Mouse (Mus musculus): ENCODE results near the gene Otud7b.
"Not testable (repeated sequence)": the region's sequence is repeated elsewhere in the genome, so short reads cannot be mapped to it uniquely, and the experiment has no call there.

The Otud7b gene

DNA sequence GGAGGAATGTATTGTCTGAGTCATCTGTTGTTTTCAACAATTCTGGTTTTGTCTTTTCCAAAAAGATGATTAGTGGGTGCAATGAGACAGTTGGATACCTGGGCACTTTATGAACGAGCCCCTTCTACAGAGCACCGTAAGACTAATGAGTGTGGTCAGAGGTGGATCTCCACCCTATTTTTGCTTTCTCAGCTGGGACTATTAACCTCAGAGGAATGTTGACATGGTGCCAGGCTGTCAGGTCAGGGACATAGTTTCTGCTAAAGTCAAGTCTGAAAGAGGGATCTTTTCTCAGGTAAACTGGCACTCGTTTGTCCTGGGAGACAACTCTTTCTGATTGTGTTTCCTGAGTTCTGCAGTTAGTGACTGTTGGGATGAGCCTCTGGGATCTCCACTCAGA, 30.7 kb downstream of the Otud7b start:
- no peak for DNase-seq (ENCODE audit: low spot score in 2 of 2)

DNA sequence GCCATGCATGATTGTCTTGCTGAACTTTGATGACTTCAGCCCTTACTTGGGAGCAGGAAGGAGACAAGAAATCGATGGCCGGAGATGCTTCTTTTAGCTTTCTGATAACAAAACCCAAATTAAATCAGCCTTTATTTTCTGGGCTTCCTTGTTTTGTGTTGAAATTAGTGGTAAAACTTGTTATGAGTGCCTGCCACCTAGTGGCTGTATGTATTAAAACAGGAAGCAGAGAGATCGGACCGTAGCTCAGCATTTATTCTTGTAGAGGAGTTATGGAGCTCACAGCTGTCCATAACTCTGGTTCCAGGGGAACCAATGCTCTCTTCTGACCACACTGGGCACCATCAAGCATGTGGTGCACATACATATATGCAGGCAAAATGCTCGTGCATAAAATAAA, 43.6 kb downstream of the Otud7b start:
- DNase-seq (ENCODE audit: low spot score in 2 of 2) = peak; percentile 55 to 77

GRCm38 (mm10) chr3:96151836-96152235, 47.5 kb downstream of the Otud7b start:
- no peak for DNase-seq (ENCODE audit: low spot score in 2 of 2)

GRCm38 (mm10) chr3:96152611-96153010, 48.3 kb downstream of the Otud7b start:
- DNase-seq (ENCODE audit: low spot score in 2 of 2) = no peak

DNA sequence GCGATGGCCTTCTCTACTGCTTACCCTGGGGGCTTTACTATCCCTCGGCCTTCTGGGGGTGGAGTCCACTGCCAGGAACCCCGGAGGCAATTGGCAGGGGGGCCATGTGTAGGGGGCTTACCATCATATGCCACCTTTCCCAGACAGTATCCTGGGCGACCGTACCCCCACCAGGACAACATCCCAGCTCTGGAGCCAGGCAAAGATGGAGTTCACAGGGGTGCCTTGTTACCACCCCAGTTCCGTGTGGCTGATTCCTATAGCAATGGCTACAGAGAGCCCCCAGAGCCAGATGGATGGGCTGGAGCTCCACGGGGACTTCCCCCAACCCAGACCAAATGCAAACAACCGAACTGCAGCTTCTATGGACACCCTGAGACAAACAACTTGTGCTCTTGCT, 51.2 kb downstream of the Otud7b start:
- no peak for DNase-seq (ENCODE audit: low spot score in 2 of 2)

DNA sequence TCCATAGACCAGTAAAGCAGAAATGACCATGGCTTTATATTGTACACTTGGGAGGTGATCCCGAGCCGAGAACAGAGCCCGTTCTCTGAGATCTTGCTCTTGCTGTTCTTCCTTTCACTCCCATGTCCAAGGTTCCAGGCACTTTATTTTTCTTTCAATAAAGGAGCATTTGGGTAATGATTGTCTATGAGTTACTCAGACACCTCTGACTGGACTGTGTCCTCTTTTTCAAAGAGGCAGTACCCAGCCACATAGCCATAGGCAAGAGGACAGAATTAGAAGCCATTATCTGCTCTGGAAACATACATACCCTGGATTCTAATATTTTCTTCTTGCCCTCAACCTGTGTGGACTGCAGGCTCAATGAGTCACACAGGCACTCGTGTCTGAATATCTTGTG, 55.5 kb downstream of the Otud7b start:
- DNase-seq (ENCODE audit: low spot score in 2 of 2) = no peak

- peak; percentile 75 to 76 for DNase-seq (ENCODE audit: low spot score in 2 of 2)
Measured at GRCm38 (mm10) chr3:96160222-96160802, 56.0 kb downstream of the Otud7b start.

DNA sequence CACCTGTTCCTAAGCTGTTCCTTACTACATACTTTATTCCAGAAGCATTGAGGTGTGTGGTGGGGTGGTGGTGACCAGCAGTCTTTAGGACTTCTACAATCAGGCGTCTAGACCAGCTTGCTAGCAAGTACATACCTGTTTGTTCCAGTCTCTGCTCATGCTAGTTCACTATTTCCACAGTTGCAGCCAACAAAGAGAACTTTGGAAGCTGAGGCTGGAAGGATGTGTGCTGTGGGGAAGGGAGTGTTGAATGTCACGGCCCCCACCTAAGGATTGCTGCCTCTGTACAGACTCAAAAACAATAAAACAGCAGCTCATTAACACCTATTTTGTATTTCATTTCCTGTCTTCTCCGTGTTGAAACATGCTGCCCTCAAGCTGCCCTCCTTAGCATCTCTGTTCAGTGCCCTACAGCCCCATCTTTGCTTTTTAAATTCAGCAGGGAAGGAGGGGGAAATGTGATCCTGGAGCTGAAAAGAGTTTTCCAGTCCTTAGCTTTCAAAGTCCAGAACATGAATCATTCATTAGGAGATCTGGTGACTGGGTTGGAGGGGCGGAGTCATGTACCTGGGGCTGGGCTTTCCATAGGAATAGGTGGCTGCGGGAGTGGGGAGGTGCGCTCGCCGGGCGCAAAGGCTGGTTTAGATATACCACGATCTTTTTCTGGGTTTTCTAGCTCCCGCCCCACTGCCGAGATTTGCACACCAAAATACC, 56.6 kb downstream of the Otud7b start:
- DNase-seq (ENCODE audit: low spot score in 2 of 2) = peak; percentile 51 to 56

DNA sequence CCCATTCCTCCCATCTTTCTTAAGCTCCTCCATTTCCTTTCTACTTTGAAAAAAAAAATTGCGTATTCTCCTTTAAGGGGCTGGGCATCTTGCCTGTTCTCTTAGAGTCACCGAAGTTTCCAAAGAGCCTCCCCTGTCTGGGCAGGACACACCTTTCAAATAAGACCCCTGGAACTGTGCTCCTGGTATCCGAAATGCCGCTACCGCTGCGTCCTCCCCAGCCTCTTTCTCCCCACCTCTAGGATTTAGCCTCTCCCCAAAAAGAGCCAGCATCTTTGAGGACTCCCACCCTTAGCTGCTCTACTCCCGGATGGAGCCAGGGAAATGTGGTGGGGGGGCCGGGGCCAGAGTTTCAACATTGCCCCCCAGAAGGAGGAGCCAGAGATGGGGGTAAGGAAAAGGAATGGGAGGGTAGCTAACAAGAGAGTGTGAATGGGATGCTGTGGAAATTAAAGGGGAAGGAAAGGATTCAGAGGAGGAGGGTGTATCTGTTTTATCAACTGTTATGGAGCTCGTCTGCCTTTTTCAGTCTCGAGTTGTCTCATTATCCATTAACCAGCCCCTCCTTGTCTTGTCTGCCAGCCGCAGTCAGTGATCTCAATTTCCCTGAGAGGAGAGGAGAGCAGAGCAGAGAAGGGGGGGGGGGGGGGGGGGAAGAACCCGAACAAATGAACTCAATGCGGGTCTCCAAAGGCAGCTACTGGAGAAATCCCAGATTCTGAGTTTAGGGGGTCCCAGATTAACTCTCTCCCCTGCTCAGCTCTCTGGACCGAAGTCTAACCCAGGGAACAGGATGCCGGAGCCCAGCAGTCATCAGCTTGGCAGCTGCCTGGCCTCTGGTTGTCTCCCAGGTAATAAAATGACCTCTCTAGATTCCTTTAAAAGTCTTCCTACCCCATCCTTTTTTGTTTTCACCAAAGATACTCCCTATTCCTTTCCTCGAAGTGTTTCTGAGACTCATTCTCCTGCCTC, 57.8 kb downstream of the Otud7b start, which contains the start of gene Mtmr11:
TSS of gene Mtmr11 (plus strand) at position 136 of the 972 bp plus-strand sequence.
- peak; percentile 44 to 51 for DNase-seq (ENCODE audit: low spot score in 2 of 2)

DNA sequence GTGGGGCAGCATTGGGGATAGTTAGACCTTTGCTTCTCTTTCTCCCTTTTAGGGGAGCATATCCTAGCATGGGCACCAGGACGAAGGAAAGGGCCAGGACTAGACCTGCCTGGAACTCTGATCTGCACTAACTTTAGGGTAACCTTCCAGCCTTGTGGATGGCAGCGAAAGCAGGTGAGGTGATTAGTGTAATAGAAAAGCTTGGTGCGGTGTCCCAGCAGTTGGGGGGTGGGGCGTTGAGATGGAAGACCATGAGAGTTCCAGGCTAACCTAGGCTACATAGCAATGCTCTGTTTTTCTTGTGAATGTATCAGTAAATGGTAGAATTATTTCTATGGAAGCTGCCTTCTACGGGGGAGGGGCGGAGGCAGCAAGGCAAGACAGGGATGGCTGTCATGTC, 58.7 kb downstream of the Otud7b start:
- DNase-seq (ENCODE audit: low spot score in 2 of 2) = no peak

DNA sequence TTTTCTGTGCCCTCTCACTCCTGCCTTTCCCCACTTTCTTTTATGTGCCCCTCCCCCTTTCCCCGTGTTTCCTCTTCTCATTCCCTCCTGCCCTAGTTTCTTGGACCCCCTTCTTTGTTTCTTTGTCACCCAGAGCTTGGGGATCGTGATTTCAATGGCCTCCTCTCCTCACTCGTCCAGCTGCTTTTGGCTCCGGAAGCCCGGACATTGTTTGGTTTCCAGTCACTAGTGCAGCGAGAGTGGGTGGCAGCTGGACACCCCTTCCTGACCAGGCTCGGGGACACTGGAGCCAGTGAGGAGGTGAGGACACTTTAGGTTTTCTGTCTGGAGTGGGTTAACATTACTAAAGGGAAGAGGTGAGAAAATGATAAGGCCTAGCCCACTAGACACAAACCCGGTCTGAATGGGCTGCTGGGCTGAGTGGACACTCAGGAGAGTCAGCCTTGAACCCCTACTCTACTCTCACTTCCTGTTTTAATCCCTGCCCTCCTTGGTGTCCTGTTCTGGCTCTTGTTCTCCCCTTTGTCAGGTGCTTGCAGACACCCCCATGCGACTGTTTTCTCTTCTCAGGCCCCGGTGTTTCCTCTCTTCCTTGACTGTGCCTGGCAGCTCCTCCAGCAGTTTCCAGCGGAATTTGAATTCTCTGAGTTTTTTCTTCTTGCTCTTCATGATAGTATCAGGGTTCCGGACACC, 64.3 kb downstream of the Otud7b start:
- DNase-seq (ENCODE audit: low spot score in 2 of 2) = peak in 1 of 2 experiments; percentile 41

GRCm38 (mm10) chr3:96170276-96170675, 65.9 kb downstream of the Otud7b start:
- DNase-seq (ENCODE audit: low spot score in 2 of 2) = no peak

DNA sequence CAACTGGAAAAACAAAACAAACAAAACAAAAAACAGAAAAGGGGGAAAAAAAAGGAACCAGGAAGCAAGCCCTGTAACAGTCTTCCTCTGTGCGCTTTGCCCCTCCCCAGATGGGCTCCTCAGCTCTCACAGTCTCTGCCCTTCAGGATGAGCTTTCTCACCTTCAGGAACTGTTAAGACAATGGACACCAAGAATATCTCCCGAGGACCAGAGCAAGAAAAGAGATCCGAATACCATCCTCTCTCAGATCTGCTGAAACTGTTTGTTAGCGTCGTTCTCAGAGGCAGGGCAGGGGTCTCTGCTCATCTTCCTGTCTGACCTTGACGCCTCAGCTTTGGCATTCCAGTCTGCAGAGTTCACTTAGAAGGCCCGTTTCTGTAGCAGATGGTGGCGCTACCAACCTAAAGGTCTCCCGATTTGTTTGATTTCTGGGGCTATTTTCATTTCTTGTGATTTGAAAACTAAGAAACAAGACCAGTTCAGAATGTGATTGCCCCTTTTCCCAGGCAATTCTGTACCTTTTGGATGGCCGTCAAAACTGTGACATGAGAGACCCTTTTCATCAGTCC, 66.7 kb downstream of the Otud7b start:
- no peak for DNase-seq (ENCODE audit: low spot score in 2 of 2)

- DNase-seq (ENCODE audit: low spot score in 2 of 2) = no peak
Measured at GRCm38 (mm10) chr3:96171583-96172196, 67.4 kb downstream of the Otud7b start.

GRCm38 (mm10) chr3:96172197-96173178, 68.2 kb downstream of the Otud7b start, which contains the start of gene Sf3b4:
Gene Sf3b4, plus strand, starts transcription at chr3:96172332.
- DNase-seq (ENCODE audit: low spot score in 2 of 2) = peak; percentile 88 to 91

DNA sequence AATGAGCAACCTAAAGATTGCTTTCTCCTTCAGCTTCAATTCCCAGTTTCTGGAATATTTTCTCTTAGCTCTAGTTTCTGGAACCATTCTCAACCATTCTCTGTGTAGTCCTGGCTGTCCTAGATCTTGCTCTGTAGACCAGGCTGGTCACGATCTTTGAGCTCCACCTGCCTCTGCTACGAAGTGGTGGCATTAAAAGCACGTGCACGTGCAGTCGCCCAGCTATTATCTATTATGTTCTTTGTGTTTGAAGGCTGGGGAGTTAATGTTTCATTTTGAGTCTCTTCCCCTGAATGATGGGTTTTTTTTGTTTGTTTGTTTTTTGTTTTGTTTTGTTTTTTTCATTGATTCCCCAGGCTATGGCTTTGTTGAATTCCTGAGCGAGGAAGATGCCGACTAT, 68.9 kb downstream of the Otud7b start:
- DNase-seq (ENCODE audit: low spot score in 2 of 2) = no peak

DNA sequence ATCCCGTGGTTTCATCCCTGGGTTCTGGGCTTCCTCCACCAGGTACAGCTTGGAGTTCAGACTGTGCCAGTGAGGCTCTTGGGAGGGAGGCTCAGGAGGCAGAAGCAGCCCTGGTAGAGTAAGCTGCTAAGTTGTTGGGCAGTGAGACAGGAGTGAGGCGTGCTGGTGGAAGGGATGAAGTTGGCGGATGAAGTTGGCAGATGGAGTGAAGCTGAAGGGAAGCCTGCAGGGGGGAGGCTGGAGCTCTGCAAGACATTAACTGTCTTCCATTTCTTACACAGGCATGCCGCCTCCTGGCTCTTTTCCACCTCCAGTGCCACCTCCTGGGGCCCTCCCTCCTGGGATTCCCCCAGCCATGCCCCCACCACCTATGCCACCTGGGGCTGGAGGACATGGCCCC, 69.7 kb downstream of the Otud7b start:
- DNase-seq (ENCODE audit: low spot score in 2 of 2) = not testable (repeated sequence)

- no peak for DNase-seq (ENCODE audit: low spot score in 2 of 2)
Measured at GRCm38 (mm10) chr3:96175251-96175650, 70.9 kb downstream of the Otud7b start.

GRCm38 (mm10) chr3:96178427-96178826, 74.1 kb downstream of the Otud7b start:
- no peak for DNase-seq (ENCODE audit: low spot score in 2 of 2)

GRCm38 (mm10) chr3:96178902-96179301, 74.6 kb downstream of the Otud7b start:
- no peak for DNase-seq (ENCODE audit: low spot score in 2 of 2)
